Mouse (Mus musculus) heart, embryonic 12.5 days (tissue): Measurements from ENCODE around the gene Taf5l. TPM values are rescaled to one million over a fixed set of nuclear protein-coding genes. Genes with fewer than 3 reads are reported as not detected.

Experiments
- ATAC-seq: fragments of 200-750 bp; cut with Nextera tagmentation; 2 replicates; pipeline ENCODE4 v1.8.0; 2017; ENCODE audit warnings: moderate TSS enrichment, moderate library complexity; ENCODE audit not compliant: insufficient number of reproducible peaks, low FRiP score
- H3K27ac ChIP-seq: fragments of 300-500 bp; sonication (generic); 2 replicates; pipeline ENCODE4 v1.5.1; 2016; ENCODE audit warnings: mild to moderate bottlenecking, moderate library complexity; ENCODE audit not compliant: poor library complexity, severe bottlenecking
- H3K27me3 ChIP-seq: fragments of 300-500 bp; sonication (generic); replicated peaks from 2 replicates; pipeline ENCODE4 v1.6.1; 2016; ENCODE audit warnings: mild to moderate bottlenecking, moderate library complexity
- H3K36me3 ChIP-seq: fragments of 300-500 bp; sonication (generic); 2 replicates; pipeline ENCODE4 v1.6.1; 2016; ENCODE audit warnings: mild to moderate bottlenecking, moderate library complexity
- H3K4me1 ChIP-seq: fragments of 300-500 bp; sonication (generic); replicated peaks from 2 replicates; pipeline ENCODE4 v1.6.1; 2016; ENCODE audit warnings: mild to moderate bottlenecking
- H3K4me2 ChIP-seq: fragments of 300-500 bp; sonication (generic); 2 replicates; pipeline ENCODE4 v1.6.1; 2016; ENCODE audit warnings: mild to moderate bottlenecking, moderate library complexity
- H3K4me3 ChIP-seq: fragments of 300-500 bp; sonication (generic); 2 replicates; pipeline ENCODE4 v1.5.1; 2016; ENCODE audit warnings: mild to moderate bottlenecking
- H3K9ac ChIP-seq: fragments of 300-500 bp; sonication (generic); 2 replicates; pipeline ENCODE4 v1.6.1; 2016; ENCODE audit warnings: mild to moderate bottlenecking, moderate library complexity
- H3K9me3 ChIP-seq: fragments of 300-500 bp; sonication (generic); replicated peaks from 2 replicates; pipeline ENCODE4 v1.6.1; 2016; ENCODE audit warnings: mild to moderate bottlenecking, moderate library complexity
- WGBS: fragments of 180-500 bp; shearing (Covaris S2); methylation state at CpG from one replicate; pipeline ENCODE4 v1.1.7; 2016; 5-methylcytosine and 5-hydroxymethylcytosine counted together
- polyA plus RNA-seq: library from polyadenylated mRNA; unstranded; fragments of >200 nt; fragmentation: Nextera tagmentation; extraction: Ambion mirVana; gene quantifications from 2 replicates; pipeline ENCODE4 v1.2.1, GENCODE M21; 2016

The Taf5l gene
- 31.2 and 32.2 TPM in 2 replicates for polyA plus RNA-seq

DNA sequence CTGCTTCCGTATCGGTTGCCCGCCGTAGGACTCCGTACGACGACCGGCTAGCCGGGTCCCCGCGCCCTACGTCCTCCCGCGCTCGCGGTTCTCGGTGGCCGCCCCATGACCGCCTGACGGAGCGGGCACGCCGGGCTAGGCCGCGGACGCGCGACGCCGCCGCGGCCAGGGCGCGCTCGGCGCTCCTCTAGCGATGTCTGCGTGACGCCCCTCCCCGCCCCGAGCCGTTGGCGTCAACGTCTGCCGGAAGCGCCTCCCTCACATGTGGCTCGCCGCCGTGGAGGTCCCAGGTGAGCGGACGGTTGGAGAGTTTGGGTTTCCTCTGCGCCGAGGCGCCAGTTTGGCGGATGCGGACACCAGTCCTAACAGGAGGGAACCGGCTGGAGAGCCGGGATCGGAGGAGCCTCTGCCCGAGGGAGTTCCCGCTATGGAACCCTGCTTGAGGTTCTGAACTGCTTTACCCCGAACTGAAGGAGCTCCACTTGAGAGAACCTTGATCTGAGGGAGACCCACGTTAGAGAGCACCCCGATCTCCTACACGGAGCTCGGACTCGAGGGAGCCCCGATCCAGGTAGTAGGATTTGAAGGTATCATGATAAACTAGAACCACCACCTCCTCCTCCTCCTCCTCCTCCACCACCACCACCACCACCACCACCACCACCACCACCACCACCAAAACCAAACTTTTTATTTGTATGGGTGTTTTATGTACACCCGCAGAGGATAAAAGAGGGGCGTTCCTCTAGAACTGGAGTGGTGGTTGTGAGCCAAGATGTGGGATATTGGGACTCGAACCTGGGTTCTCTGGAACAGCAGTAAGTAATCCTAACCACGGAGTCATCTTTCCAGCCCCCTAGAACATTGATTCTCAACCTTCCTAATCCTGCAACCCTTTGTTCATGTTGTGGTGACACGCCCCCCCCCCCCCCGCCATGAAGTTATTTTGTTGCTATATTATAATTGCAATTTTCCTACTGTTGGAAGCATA, at the start of gene Taf5l, which contains the start of gene Urb2:
TSS of gene Taf5l (minus strand) at position 161 of the 991 bp plus-strand sequence.
TSS of gene Urb2 (plus strand) at position 272 of the 991 bp plus-strand sequence.
- peak within 1 kb of the TSS; percentile 81 for H3K4me3 ChIP-seq
- H3K9ac ChIP-seq: peak within 1 kb of the TSS; percentile 73
- H3K9me3 ChIP-seq: no peaks in the 10 kb centered on the region
- H3K4me2 ChIP-seq: peak within 1 kb of the TSS; percentile 87
- peaks cover 24% of the 10 kb centered on the region for H3K36me3 ChIP-seq
- H3K27me3 ChIP-seq: no peaks in the 10 kb centered on the region
- WGBS: 1% methylated on average over 74 of the region's 74 CpGs
- H3K4me1 ChIP-seq: peaks cover 32% of the 10 kb centered on the region
- peak; percentile 92 for ATAC-seq
- H3K27ac ChIP-seq: peak within 1 kb of the TSS; percentile 84

GRCm38 (mm10) chr8:124070363-124071324, 49.4 kb upstream of the Taf5l start:
- Histone ChIP-seq H3K4me1 (peaks cover 27% of the 10 kb centered on the region), H3K9me3 (no peaks in the 10 kb centered on the region), H3K27me3 (peaks cover 18% of the 10 kb centered on the region), H3K27ac (no peak overlapping the region), H3K4me3 (no peak overlapping the region), H3K9ac (no peak overlapping the region), H3K4me2 (0 out of 2 replicates have a peak overlapping the region, but pooled peaks have one; percentile 0), H3K36me3 (no peaks in the 10 kb centered on the region)
- ATAC-seq: no peak
- WGBS: 37% methylated on average over 18 of the region's 18 CpGs

GRCm38 (mm10) chr8:124067059-124067750, 46.0 kb upstream of the Taf5l start:
- 68% methylated on average over 4 of the region's 4 CpGs for WGBS
- H3K4me2 ChIP-seq: no peak overlapping the region
- ATAC-seq: no peak
- H3K27ac ChIP-seq: 0 out of 2 replicates have a peak overlapping the region, but pooled peaks have one; percentile 40
- H3K9me3 ChIP-seq: no peaks in the 10 kb centered on the region
- no peak overlapping the region for H3K9ac ChIP-seq
- no peaks in the 10 kb centered on the region for H3K36me3 ChIP-seq
- H3K27me3 ChIP-seq: peaks cover 14% of the 10 kb centered on the region; the same call in 1 of the 2 replicates
- H3K4me3 ChIP-seq: no peak overlapping the region
- H3K4me1 ChIP-seq: peaks cover 27% of the 10 kb centered on the region

- H3K9me3 ChIP-seq: no peaks in the 10 kb centered on the region
- 45% methylated on average over 4 of the region's 4 CpGs for WGBS
- peak; percentile 59 for ATAC-seq
Observed at GRCm38 (mm10) chr8:124066325-124067058, 45.3 kb upstream of the Taf5l start.

DNA sequence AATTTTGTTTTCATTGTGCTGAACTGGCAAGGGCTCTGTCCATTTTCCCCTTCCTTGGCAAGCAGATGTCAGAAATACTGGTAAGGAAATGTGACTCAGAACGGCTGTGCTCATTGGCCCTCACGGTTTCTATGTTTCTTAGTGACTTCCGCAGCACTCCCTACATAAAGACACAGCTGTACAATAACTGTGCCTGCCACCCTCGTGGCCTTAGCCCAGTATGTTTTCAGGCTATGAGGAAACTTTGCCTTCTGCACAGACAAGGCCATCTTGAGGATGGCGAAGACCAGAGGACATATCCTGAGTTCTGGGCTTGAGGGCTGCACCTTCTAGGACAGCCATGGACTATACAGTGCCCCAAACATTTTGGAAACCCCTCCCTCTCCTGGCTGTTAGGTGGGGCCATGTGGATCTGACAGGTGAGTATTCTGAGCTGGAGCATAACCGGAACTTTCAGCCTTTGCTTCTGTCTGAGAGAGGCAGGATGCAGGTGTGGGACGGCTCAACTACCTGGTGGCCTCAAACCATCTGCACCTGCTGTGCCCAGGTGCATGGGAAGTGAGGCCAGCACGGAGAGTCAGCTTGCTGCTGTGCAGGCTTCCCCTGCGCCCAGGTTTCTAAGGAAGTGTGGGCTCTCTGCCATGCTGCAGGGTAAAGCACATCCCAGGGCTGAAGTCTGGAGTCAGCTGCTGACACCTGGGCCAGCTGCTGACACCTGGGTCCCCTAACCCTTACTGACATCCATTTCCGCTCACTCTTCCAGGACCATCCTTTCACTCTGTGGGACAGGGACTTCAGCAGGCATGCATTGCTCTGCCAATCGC, 35.8 kb upstream of the Taf5l start:
- H3K4me2 ChIP-seq: no peak overlapping the region
- WGBS: 75% methylated on average over 11 of the region's 11 CpGs
- H3K27me3 ChIP-seq: peaks cover 26% of the 10 kb centered on the region
- no peak overlapping the region for H3K9ac ChIP-seq
- no peaks in the 10 kb centered on the region for H3K9me3 ChIP-seq
- no peak for ATAC-seq
- no peak overlapping the region for H3K4me3 ChIP-seq
- no peak overlapping the region for H3K27ac ChIP-seq
- no peaks in the 10 kb centered on the region for H3K36me3 ChIP-seq
- peaks cover 6% of the 10 kb centered on the region; the same call in 1 of the 2 replicates for H3K4me1 ChIP-seq

More at GRCm38 (mm10) chr8:124066325-124067058, 45.3 kb upstream of the Taf5l start:
- H3K4me2 ChIP-seq: no peak overlapping the region
- H3K36me3 ChIP-seq: no peaks in the 10 kb centered on the region
- H3K4me1 ChIP-seq: peaks cover 27% of the 10 kb centered on the region
- H3K27me3 ChIP-seq: peaks cover 8% of the 10 kb centered on the region; the same call in 1 of the 2 replicates
- H3K27ac ChIP-seq: peak overlapping the region; percentile 28; the same call in 1 of the 2 replicates
- H3K4me3 ChIP-seq: no peak overlapping the region
- no peak overlapping the region for H3K9ac ChIP-seq

GRCm38 (mm10) chr8:124052568-124052967, 31.4 kb upstream of the Taf5l start:
- H3K4me2 ChIP-seq: no peak overlapping the region
- peaks cover 6% of the 10 kb centered on the region; the same call in 1 of the 2 replicates for H3K4me1 ChIP-seq
- ATAC-seq: no peak
- H3K27ac ChIP-seq: no peak overlapping the region
- 35% methylated on average over 4 of the region's 4 CpGs for WGBS
- H3K27me3 ChIP-seq: peaks cover 26% of the 10 kb centered on the region
- H3K9me3 ChIP-seq: no peaks in the 10 kb centered on the region
- H3K36me3 ChIP-seq: peaks cover 14% of the 10 kb centered on the region
- no peak overlapping the region for H3K4me3 ChIP-seq
- no peak overlapping the region for H3K9ac ChIP-seq

- Histone ChIP-seq H3K27ac (no peak overlapping the region), H3K27me3 (peaks cover 22% of the 10 kb centered on the region), H3K4me3 (no peak overlapping the region), H3K36me3 (peaks cover 18% of the 10 kb centered on the region), H3K9ac (no peak overlapping the region), H3K9me3 (no peaks in the 10 kb centered on the region), H3K4me2 (no peak overlapping the region), H3K4me1 (peaks cover 6% of the 10 kb centered on the region; the same call in 1 of the 2 replicates)
- 23% methylated on average over 3 of the region's 3 CpGs for WGBS
- peak; percentile 75 for ATAC-seq
Observed at GRCm38 (mm10) chr8:124052110-124052509, 30.9 kb upstream of the Taf5l start.

DNA sequence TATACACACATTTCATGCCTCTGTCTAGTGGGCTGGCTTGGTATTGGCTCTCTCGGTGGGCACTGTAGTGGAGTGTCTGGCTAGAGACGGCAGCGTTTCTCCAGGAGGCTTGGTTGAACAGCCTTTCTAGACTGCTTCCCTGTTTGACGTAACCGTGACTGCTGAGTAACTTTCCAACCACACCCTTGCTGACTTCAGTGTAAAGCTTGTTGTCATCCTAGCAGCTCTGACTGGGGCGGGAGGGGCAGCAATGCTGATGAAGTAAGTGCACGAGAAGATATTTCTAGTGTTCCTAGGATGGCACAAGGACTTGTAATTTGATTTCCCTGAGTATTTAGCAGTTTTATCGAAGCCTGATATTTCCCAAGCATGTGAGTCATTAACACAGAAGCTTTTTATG, 24.7 kb upstream of the Taf5l start:
- Histone ChIP-seq H3K4me1 (no peaks in the 10 kb centered on the region), H3K4me3 (no peak overlapping the region), H3K27ac (no peak overlapping the region), H3K4me2 (no peak overlapping the region), H3K27me3 (no peaks in the 10 kb centered on the region), H3K9ac (no peak overlapping the region), H3K36me3 (peaks cover 59% of the 10 kb centered on the region), H3K9me3 (no peaks in the 10 kb centered on the region)
- WGBS: 75% methylated on average over 8 of the region's 8 CpGs
- peak; percentile 75; the same call in 1 of the 2 replicates for ATAC-seq

DNA sequence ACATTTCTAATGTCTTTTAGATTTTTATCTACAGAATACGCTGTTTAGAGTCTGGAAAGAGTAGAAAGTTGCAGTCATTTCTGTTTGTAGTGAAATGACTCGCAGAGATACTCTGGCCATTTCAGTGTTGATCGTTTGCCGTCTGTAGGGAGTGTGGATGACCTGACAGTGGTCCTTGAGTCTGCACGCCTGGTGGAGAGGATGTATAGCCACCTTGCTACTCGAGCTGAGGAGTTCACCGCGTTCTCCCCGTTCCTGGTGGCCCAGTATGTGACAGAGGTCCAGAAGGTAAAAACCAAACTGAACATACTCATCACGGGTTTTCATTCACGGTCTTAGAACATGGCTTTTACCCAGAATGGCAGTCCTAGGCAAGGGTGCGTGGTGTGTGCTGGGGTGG, 23.7 kb upstream of the Taf5l start:
- Histone ChIP-seq H3K36me3 (peaks cover 65% of the 10 kb centered on the region), H3K4me1 (no peaks in the 10 kb centered on the region), H3K9me3 (no peaks in the 10 kb centered on the region), H3K27me3 (no peaks in the 10 kb centered on the region), H3K4me2 (no peak overlapping the region), H3K9ac (no peak overlapping the region), H3K27ac (no peak overlapping the region), H3K4me3 (no peak overlapping the region)
- WGBS: 90% methylated on average over 12 of the region's 12 CpGs
- ATAC-seq: no peak
